Mouse (Mus musculus): ENCODE results near the gene Ccnjl. TPM values are rescaled to one million over a fixed set of nuclear protein-coding genes. Genes with fewer than 3 reads are reported as not detected.

Gene Ccnjl
- 19.5 and 20.4 TPM in 2 replicates for polyA plus RNA-seq (2015; fragmentation: Nextera tagmentation; extraction: Ambion mirVana)

- WGBS, result under 1% methylated on average over 79 of the region's 79 CpGs
These were observed at the start of gene Ccnjl for GRCm38 (mm10) chr11:43528683-43529499. TSS of gene Ccnjl (plus strand) at chr11:43528784.

GRCm38 (mm10) chr11:43479376-43479775 lies 49.2 kb upstream of the Ccnjl start:
- no peak overlapping the region for H3K9ac ChIP-seq (ENCODE audit: low read length)
- WGBS, result 79% methylated on average over 3 of the region's 3 CpGs
- no peaks in the 10 kb centered on the region for H3K27me3 ChIP-seq (ENCODE audit: control insufficient read depth, insufficient read depth, low read length)
- no peak overlapping the region for H3K4me3 ChIP-seq (ENCODE audit: low read length)
- peaks cover 30% of the 10 kb centered on the region for H3K4me1 ChIP-seq (ENCODE audit: control insufficient read depth, insufficient read depth, low read length)
- H3K9me3 ChIP-seq (replicated peaks; ENCODE audit: control insufficient read depth, low read length), result no peaks in the 10 kb centered on the region
- no peaks in the 10 kb centered on the region for H3K36me3 ChIP-seq (ENCODE audit: control insufficient read depth, insufficient read depth)
- no peak overlapping the region for H3K27ac ChIP-seq (ENCODE audit: low read length)
- no peak for ATAC-seq (replicated peaks; ENCODE audit: extremely low read depth, insufficient read depth, low FRiP score)
- H3K4me2 ChIP-seq (ENCODE audit: low read depth, low read length), result no peak overlapping the region

More at GRCm38 (mm10) chr11:43528683-43529499, at the start of gene Ccnjl:
- Histone ChIP-seq H3K27ac (ENCODE audit: low read length) (peak within 1 kb of the TSS; percentile 92), H3K4me3 (ENCODE audit: low read length) (peak within 1 kb of the TSS; percentile 79), H3K9me3 (replicated peaks; ENCODE audit: control insufficient read depth, low read length) (no peaks in the 10 kb centered on the region), H3K4me2 (ENCODE audit: low read depth, low read length) (peak within 1 kb of the TSS; percentile 65), H3K27me3 (ENCODE audit: control insufficient read depth, insufficient read depth, low read length) (no peaks in the 10 kb centered on the region), H3K9ac (ENCODE audit: low read length) (peak within 1 kb of the TSS; percentile 97), H3K36me3 (ENCODE audit: control insufficient read depth, insufficient read depth) (peaks cover 10% of the 10 kb centered on the region), H3K4me1 (ENCODE audit: control insufficient read depth, insufficient read depth, low read length) (peaks cover 26% of the 10 kb centered on the region)
- ATAC-seq (replicated peaks; ENCODE audit: extremely low read depth, insufficient read depth, low FRiP score), result peak; percentile 91

- no peak for ATAC-seq (replicated peaks; ENCODE audit: extremely low read depth, insufficient read depth, low FRiP score)
- Histone ChIP-seq H3K27me3 (ENCODE audit: control insufficient read depth, insufficient read depth, low read length) (no peaks in the 10 kb centered on the region), H3K4me1 (ENCODE audit: control insufficient read depth, insufficient read depth, low read length) (peaks cover 30% of the 10 kb centered on the region), H3K4me3 (ENCODE audit: low read length) (no peak overlapping the region), H3K9ac (ENCODE audit: low read length) (no peak overlapping the region), H3K27ac (ENCODE audit: low read length) (no peak overlapping the region), H3K9me3 (replicated peaks; ENCODE audit: control insufficient read depth, low read length) (no peaks in the 10 kb centered on the region), H3K36me3 (ENCODE audit: control insufficient read depth, insufficient read depth) (no peaks in the 10 kb centered on the region), H3K4me2 (ENCODE audit: low read depth, low read length) (no peak overlapping the region)
- WGBS, result 24% methylated on average over 5 of the region's 5 CpGs
These were observed 48.0 kb upstream of the Ccnjl start for GRCm38 (mm10) chr11:43480561-43480960.

GRCm38 (mm10) chr11:43481672-43482522 lies 46.7 kb upstream of the Ccnjl start:
- Histone ChIP-seq H3K36me3 (ENCODE audit: control insufficient read depth, insufficient read depth) (no peaks in the 10 kb centered on the region), H3K9ac (ENCODE audit: low read length) (no peak overlapping the region), H3K9me3 (replicated peaks; ENCODE audit: control insufficient read depth, low read length) (no peaks in the 10 kb centered on the region), H3K4me1 (ENCODE audit: control insufficient read depth, insufficient read depth, low read length) (peaks cover 30% of the 10 kb centered on the region), H3K27ac (ENCODE audit: low read length) (peak overlapping the region; percentile 27; the same call in 1 of the 2 replicates), H3K4me2 (ENCODE audit: low read depth, low read length) (no peak overlapping the region), H3K4me3 (ENCODE audit: low read length) (no peak overlapping the region), H3K27me3 (ENCODE audit: control insufficient read depth, insufficient read depth, low read length) (no peaks in the 10 kb centered on the region)
- WGBS, result 41% methylated on average over 3 of the region's 3 CpGs
- no peak for ATAC-seq (replicated peaks; ENCODE audit: extremely low read depth, insufficient read depth, low FRiP score)

GRCm38 (mm10) chr11:43483122-43483792 lies 45.3 kb upstream of the Ccnjl start:
- Histone ChIP-seq H3K27me3 (ENCODE audit: control insufficient read depth, insufficient read depth, low read length) (no peaks in the 10 kb centered on the region), H3K4me1 (ENCODE audit: control insufficient read depth, insufficient read depth, low read length) (peaks cover 30% of the 10 kb centered on the region), H3K4me3 (ENCODE audit: low read length) (no peak overlapping the region), H3K36me3 (ENCODE audit: control insufficient read depth, insufficient read depth) (no peaks in the 10 kb centered on the region), H3K9me3 (replicated peaks; ENCODE audit: control insufficient read depth, low read length) (no peaks in the 10 kb centered on the region), H3K4me2 (ENCODE audit: low read depth, low read length) (no peak overlapping the region), H3K27ac (ENCODE audit: low read length) (peak overlapping the region; percentile 72), H3K9ac (ENCODE audit: low read length) (no peak overlapping the region)
- ATAC-seq (replicated peaks; ENCODE audit: extremely low read depth, insufficient read depth, low FRiP score), result peak; percentile 74
- 42% methylated on average over 6 of the region's 6 CpGs for WGBS

- no peak overlapping the region for H3K4me2 ChIP-seq (ENCODE audit: low read depth, low read length)
- WGBS, result 70% methylated on average over 4 of the region's 4 CpGs
- peaks cover 30% of the 10 kb centered on the region for H3K4me1 ChIP-seq (ENCODE audit: control insufficient read depth, insufficient read depth, low read length)
These were observed 44.5 kb upstream of the Ccnjl start for GRCm38 (mm10) chr11:43484057-43484456.

GRCm38 (mm10) chr11:43484652-43485051 lies 43.9 kb upstream of the Ccnjl start:
- Histone ChIP-seq H3K27ac (ENCODE audit: low read length) (no peak overlapping the region), H3K27me3 (ENCODE audit: control insufficient read depth, insufficient read depth, low read length) (no peaks in the 10 kb centered on the region), H3K4me3 (ENCODE audit: low read length) (no peak overlapping the region), H3K9ac (ENCODE audit: low read length) (no peak overlapping the region), H3K36me3 (ENCODE audit: control insufficient read depth, insufficient read depth) (no peaks in the 10 kb centered on the region), H3K4me2 (ENCODE audit: low read depth, low read length) (no peak overlapping the region), H3K4me1 (ENCODE audit: control insufficient read depth, insufficient read depth, low read length) (peaks cover 30% of the 10 kb centered on the region), H3K9me3 (replicated peaks; ENCODE audit: control insufficient read depth, low read length) (no peaks in the 10 kb centered on the region)
- 44% methylated on average over 11 of the region's 11 CpGs for WGBS
- ATAC-seq (replicated peaks; ENCODE audit: extremely low read depth, insufficient read depth, low FRiP score), result no peak

More at GRCm38 (mm10) chr11:43484057-43484456, 44.5 kb upstream of the Ccnjl start:
- Histone ChIP-seq H3K27ac (ENCODE audit: low read length) (peak overlapping the region; percentile 72), H3K9ac (ENCODE audit: low read length) (no peak overlapping the region), H3K36me3 (ENCODE audit: control insufficient read depth, insufficient read depth) (no peaks in the 10 kb centered on the region), H3K4me3 (ENCODE audit: low read length) (no peak overlapping the region), H3K27me3 (ENCODE audit: control insufficient read depth, insufficient read depth, low read length) (no peaks in the 10 kb centered on the region), H3K9me3 (replicated peaks; ENCODE audit: control insufficient read depth, low read length) (no peaks in the 10 kb centered on the region)
- ATAC-seq (replicated peaks; ENCODE audit: extremely low read depth, insufficient read depth, low FRiP score), result no peak

GRCm38 (mm10) chr11:43485855-43486254 lies 42.7 kb upstream of the Ccnjl start:
- 84% methylated on average over 9 of the region's 9 CpGs for WGBS
- Histone ChIP-seq H3K9ac (ENCODE audit: low read length) (no peak overlapping the region), H3K4me3 (ENCODE audit: low read length) (no peak overlapping the region), H3K4me1 (ENCODE audit: control insufficient read depth, insufficient read depth, low read length) (peaks cover 22% of the 10 kb centered on the region), H3K27me3 (ENCODE audit: control insufficient read depth, insufficient read depth, low read length) (no peaks in the 10 kb centered on the region), H3K27ac (ENCODE audit: low read length) (no peak overlapping the region), H3K36me3 (ENCODE audit: control insufficient read depth, insufficient read depth) (no peaks in the 10 kb centered on the region), H3K4me2 (ENCODE audit: low read depth, low read length) (no peak overlapping the region), H3K9me3 (replicated peaks; ENCODE audit: control insufficient read depth, low read length) (no peaks in the 10 kb centered on the region)
- ATAC-seq (replicated peaks; ENCODE audit: extremely low read depth, insufficient read depth, low FRiP score), result no peak
